Mouse (Mus musculus) forebrain, embryonic 16.5 days (tissue): ENCODE data around the gene Myo18a. TPM values are rescaled to one million over a fixed set of nuclear protein-coding genes. Genes with fewer than 3 reads are reported as not detected.

Experiments
- ATAC-seq: fragments of 200-750 bp; cut with Nextera tagmentation; 2 replicates; pipeline ENCODE4 v1.8.0; 2017; ENCODE audit warnings: mild to moderate bottlenecking, moderate library complexity
- H3K27ac ChIP-seq: fragments of 300-500 bp; sonication (generic); 2 replicates; pipeline ENCODE4 v1.5.1; 2014; ENCODE audit warnings: low read length, control low read depth
- H3K27me3 ChIP-seq: fragments of 300-500 bp; sonication (generic); replicated peaks from 2 replicates; pipeline ENCODE4 v1.6.1; 2014; ENCODE audit warnings: low read length; ENCODE audit not compliant: control insufficient read depth, insufficient read depth
- H3K36me3 ChIP-seq: fragments of 300-500 bp; sonication (generic); 2 replicates; pipeline ENCODE4 v1.6.1; 2014; ENCODE audit not compliant: control insufficient read depth, insufficient read depth
- H3K4me1 ChIP-seq: fragments of 300-500 bp; sonication (generic); replicated peaks from 2 replicates; pipeline ENCODE4 v1.6.1; 2014; ENCODE audit warnings: low read length; ENCODE audit not compliant: control insufficient read depth, insufficient read depth
- H3K4me2 ChIP-seq: fragments of 300-500 bp; sonication (generic); 2 replicates; pipeline ENCODE4 v1.6.1; 2014; ENCODE audit warnings: mild to moderate bottlenecking, low read length, control low read depth
- H3K4me3 ChIP-seq: fragments of 300-500 bp; sonication (generic); replicated peaks from 2 replicates; pipeline ENCODE4 v1.5.1; 2014; ENCODE audit warnings: mild to moderate bottlenecking, low read length, control low read depth
- H3K9ac ChIP-seq: fragments of 300-500 bp; sonication (generic); replicated peaks from 2 replicates; pipeline ENCODE4 v1.6.1; 2014; ENCODE audit warnings: low read depth, low read length, control low read depth
- H3K9me3 ChIP-seq: fragments of 300-500 bp; sonication (generic); 2 replicates; pipeline ENCODE4 v1.6.1; 2016; ENCODE audit warnings: low read length; ENCODE audit not compliant: control insufficient read depth
- WGBS: fragments of 180-500 bp; shearing (Covaris S2); extraction: QIAGEN DNeasy Blood & Tissue Kit; methylation state at CpG from one replicate; pipeline ENCODE4 v1.1.7; 2014; 5-methylcytosine and 5-hydroxymethylcytosine counted together
- polyA plus RNA-seq: library from polyadenylated mRNA; unstranded; fragments of >200 nt; fragmentation: Nextera tagmentation; extraction: Ambion mirVana; gene quantifications from 2 replicates; pipeline ENCODE4 v1.2.1, GENCODE M21; 2015

The Myo18a gene
- polyA plus RNA-seq, 1 experiment from 2014 or later: 54.8 TPM

DNA sequence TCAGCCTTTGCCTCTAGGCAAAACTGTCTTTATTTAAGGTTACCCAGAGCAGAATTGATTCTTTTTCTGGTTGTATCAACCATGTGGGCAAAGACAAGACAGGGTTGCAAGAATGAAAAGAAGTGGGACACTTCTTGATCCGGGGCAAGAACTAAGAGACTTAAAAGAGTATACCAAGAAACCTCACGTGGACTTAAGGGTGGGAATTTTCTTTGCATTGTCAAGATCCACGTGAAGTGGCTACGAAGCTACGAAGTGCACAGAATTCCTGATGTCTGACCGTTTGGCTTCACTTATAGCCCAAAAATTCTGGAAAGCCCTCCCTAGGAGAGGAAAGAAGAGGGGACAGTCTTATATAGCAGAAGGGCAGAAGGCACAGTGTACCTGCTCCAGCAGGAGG, 130.2 kb downstream of the Myo18a start:
- Histone ChIP-seq H3K27me3 (no peaks in the 10 kb centered on the region), H3K9ac (peak overlapping the region; percentile 51), H3K4me3 (peak overlapping the region; percentile 8; the same call in 1 of the 2 replicates), H3K36me3 (no peaks in the 10 kb centered on the region), H3K27ac (peak overlapping the region; percentile 93), H3K9me3 (no peaks in the 10 kb centered on the region), H3K4me1 (peaks cover 83% of the 10 kb centered on the region), H3K4me2 (peak overlapping the region; percentile 36)
- no peak for ATAC-seq
- 12% methylated on average over 6 of the region's 6 CpGs for WGBS

DNA sequence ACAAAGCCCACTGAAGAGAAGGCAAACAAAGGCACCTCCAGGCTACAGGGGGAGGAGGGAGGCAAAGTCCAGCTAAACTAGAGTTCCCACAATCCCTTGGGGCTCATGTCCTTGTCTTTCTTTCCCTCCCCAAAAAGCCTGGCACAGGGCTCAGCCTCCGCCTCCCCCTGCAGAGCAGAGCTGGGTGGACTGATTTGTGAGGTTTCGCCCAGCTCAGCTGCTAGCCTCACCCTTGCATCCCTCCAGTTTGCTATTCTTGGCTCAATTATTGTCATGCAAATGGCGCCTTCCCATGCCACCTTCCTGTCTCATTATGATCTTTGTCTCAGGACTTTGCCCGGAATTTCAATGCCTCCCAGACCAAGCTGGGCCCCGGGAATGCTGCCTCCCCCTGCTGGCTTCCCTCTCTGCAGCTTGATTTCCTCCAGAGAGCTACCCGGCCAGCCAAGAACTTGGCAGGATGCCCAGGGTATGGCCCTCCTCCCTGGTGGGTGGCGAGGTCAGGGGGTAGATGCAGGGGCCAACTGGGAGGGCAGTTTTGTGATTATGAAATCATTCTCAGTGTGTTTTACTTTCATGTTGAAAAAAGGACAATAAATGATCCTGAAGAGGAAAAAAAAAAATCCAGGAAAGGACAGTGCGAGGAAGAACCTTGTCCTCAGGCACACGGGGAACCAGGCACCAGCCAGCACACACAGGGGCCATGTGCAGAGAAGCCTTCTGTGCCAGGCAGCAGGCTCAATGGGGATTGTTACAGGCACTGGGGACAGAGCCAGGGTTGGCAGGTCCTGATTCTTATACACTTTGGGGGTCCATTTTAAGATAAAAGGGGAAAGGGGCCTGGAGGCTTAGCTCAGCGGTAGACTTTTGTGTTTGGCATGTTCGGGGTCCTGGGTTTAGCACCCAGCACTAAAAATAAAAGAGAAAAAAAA, 131.0 kb downstream of the Myo18a start, which contains the start of gene Pipox:
Gene Pipox, minus strand, starts transcription at position 310 of the 932 bp plus-strand sequence.
- peak within 1 kb of the TSS; percentile 8; the same call in 1 of the 2 replicates for H3K4me3 ChIP-seq
- WGBS: 1% methylated on average over 10 of the region's 11 CpGs
- peak within 1 kb of the TSS; percentile 36 for H3K4me2 ChIP-seq
- no peaks in the 10 kb centered on the region for H3K36me3 ChIP-seq
- no peaks in the 10 kb centered on the region for H3K9me3 ChIP-seq
- H3K27me3 ChIP-seq: no peaks in the 10 kb centered on the region
- peak; percentile 87 for ATAC-seq
- H3K27ac ChIP-seq: peak within 1 kb of the TSS; percentile 93
- H3K9ac ChIP-seq: peak within 1 kb of the TSS; percentile 51
- peaks cover 87% of the 10 kb centered on the region for H3K4me1 ChIP-seq

DNA sequence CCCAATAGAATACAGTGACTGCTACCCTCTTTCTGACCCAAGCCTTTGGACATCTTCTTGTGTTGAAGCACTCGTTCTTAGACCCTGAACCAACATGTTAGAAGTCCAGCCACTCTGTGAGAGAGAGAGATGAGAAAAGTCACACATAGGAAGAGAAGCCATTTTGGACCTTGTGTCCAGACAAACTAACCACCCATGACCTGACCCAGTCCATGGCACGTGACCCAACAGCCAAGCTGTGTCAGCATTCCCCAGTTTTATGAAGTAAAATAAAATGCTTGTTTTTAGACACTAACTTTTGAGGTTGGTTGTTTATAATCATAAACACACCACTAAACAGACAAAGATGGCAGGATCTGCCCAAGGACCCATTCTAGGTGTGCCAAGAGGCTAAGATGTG, 131.9 kb downstream of the Myo18a start:
- Histone ChIP-seq H3K27ac (peak overlapping the region; percentile 93), H3K4me1 (peaks cover 83% of the 10 kb centered on the region), H3K9me3 (no peaks in the 10 kb centered on the region), H3K9ac (no peak overlapping the region), H3K27me3 (no peaks in the 10 kb centered on the region), H3K4me3 (no peak overlapping the region), H3K36me3 (no peaks in the 10 kb centered on the region), H3K4me2 (no peak overlapping the region; the same call in 1 of the 2 replicates)
- ATAC-seq: no peak
- 49% methylated on average over 2 of the region's 2 CpGs for WGBS

DNA sequence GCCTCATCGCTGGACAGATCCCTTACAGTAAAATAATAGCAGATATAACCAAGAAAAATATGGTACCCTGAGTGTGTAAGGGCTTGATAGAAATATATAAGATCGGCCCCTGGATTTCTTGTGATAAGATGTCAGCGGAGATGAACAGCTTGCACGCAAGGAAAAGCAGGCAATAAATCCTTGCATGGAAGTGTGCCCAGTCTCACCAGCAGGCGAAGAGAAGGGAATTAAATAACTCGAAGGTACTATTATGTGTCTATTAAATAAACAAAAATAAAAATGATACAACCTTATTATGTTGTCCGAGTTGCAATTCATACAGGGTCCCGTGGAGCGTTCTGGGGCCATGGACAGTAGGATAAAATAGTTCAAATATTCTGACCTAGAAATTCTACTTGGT, 133.0 kb downstream of the Myo18a start:
- Histone ChIP-seq H3K27ac (peak overlapping the region; percentile 93), H3K4me3 (no peak overlapping the region), H3K27me3 (no peaks in the 10 kb centered on the region), H3K4me2 (peak overlapping the region; percentile 47), H3K9ac (no peak overlapping the region), H3K4me1 (peaks cover 77% of the 10 kb centered on the region), H3K36me3 (no peaks in the 10 kb centered on the region), H3K9me3 (no peaks in the 10 kb centered on the region)
- WGBS: 32% methylated on average over 9 of the region's 9 CpGs
- no peak for ATAC-seq

DNA sequence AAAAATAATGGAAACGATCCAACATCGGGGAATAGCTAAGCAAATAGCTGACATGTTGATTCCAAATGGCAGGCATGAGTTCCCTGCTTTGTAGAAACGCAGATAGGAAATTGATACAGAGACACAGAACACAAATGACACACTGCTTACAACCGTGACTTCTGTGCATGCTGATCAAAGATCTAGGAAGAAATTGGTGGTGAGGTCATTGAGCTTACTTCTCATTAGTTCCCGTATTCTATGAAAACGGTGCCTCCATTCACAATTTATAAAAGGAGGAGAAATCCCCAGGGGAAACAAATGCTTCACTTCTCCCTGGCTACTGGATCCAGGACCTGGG, 133.4 kb downstream of the Myo18a start:
- Histone ChIP-seq H3K4me2 (peak overlapping the region; percentile 47), H3K9ac (peak overlapping the region; percentile 48), H3K27ac (peak overlapping the region; percentile 93), H3K27me3 (no peaks in the 10 kb centered on the region), H3K4me3 (peak overlapping the region; percentile 18), H3K36me3 (no peaks in the 10 kb centered on the region), H3K4me1 (peaks cover 78% of the 10 kb centered on the region), H3K9me3 (no peaks in the 10 kb centered on the region)
- 3% methylated on average over 6 of the region's 6 CpGs for WGBS
- no peak for ATAC-seq

DNA sequence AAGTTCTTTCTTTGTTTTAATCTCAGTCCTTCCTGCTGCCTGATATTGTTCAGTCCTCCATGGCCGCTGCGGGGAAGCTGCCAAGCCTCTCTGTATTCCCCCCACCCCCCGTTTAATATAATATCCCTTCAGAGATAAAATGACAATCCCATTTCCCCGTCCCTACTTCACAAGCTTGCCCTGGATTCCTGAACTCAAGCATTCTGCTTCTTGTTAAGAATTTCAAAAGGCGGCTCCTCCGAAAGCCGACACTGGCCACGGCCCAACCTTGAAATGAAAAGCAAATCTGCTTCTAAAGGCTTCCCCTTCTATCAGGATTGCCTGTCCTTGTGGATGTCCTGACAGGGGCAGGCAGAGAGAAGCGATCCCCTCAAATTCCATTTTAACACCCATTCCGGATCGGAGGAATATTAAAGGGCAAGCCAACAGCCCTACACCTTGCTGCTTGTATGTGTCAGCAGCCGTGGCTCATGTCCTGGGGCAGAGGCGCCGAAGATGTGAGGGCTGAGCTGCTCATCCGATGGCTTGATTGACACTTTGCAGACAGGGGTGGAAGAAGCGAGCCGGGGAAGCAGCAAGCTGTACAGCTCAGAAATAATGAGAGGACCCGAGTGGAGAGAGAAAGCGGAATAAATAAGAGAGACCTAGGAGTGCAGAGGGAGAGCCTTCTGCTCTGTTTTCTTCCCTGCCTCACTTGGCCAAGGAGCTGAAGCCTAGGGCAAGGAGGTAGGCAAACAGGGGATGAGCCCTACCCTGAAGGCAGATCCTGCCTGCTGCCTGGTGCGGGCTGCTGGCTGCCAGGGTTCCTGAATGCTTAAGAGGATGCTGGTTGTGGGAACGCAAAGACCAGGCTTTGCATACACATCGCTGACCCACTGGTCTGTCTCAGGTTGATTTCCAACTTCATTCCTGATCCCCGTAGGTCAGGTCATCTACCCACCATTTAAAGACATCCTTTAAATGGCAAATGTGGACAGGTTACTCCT, 134.1 kb downstream of the Myo18a start:
- 5% methylated on average over 23 of the region's 23 CpGs for WGBS
- Histone ChIP-seq H3K9me3 (no peaks in the 10 kb centered on the region), H3K27me3 (no peaks in the 10 kb centered on the region), H3K27ac (peak overlapping the region; percentile 93), H3K4me3 (peak overlapping the region; percentile 18), H3K4me2 (peak overlapping the region; percentile 47), H3K36me3 (no peaks in the 10 kb centered on the region), H3K4me1 (peaks cover 80% of the 10 kb centered on the region), H3K9ac (peak overlapping the region; percentile 48)
- no peak for ATAC-seq

DNA sequence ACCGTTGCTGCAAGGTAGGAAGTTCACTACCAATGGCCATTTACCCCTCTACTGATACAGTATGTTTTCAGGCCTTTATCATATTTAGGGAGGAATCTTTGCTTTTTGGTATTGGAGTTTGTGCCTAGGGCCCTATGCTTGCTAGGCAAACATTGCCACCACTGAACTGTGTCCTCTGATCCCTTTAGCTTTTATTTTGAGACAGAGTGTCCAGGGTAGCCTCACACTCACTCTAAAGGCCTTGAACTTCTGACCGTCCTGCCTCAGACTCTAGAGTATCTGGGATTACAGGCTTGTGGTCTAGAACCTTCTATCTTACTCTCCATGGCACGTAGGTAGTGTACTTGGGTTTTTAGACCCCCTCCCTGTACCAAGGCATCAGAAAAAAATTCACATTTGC, 137.1 kb downstream of the Myo18a start:
- Histone ChIP-seq H3K4me2 (no peak overlapping the region), H3K4me3 (no peak overlapping the region), H3K9ac (no peak overlapping the region), H3K36me3 (no peaks in the 10 kb centered on the region), H3K9me3 (no peaks in the 10 kb centered on the region), H3K27me3 (no peaks in the 10 kb centered on the region), H3K4me1 (peaks cover 62% of the 10 kb centered on the region), H3K27ac (no peak overlapping the region)
- WGBS: 84% methylated on average over 3 of the region's 3 CpGs
- no peak for ATAC-seq

DNA sequence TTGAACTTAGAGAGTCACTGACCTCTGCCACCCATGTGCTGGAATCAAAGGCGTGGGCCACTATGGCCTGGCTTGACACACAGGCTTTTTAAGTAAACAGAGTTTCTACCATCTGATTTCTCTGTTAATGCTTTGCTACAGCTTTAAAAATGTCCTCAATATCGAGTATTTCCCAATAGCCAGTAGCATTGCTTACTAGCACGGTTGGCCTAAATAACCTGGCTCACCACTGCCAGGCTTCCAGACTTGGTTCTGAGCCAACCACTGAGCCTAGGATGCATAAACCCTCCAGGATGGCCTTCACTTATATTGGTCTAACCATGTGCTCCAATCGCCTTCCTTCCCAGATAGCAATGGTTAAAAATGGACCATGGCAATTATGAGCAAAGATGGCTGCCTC, 137.7 kb downstream of the Myo18a start:
- ATAC-seq: no peak
- Histone ChIP-seq H3K4me2 (no peak overlapping the region), H3K4me3 (no peak overlapping the region), H3K4me1 (peaks cover 57% of the 10 kb centered on the region), H3K36me3 (no peaks in the 10 kb centered on the region), H3K9me3 (no peaks in the 10 kb centered on the region), H3K27ac (no peak overlapping the region), H3K9ac (no peak overlapping the region), H3K27me3 (no peaks in the 10 kb centered on the region)
- WGBS: 84% methylated on average over 4 of the region's 4 CpGs

DNA sequence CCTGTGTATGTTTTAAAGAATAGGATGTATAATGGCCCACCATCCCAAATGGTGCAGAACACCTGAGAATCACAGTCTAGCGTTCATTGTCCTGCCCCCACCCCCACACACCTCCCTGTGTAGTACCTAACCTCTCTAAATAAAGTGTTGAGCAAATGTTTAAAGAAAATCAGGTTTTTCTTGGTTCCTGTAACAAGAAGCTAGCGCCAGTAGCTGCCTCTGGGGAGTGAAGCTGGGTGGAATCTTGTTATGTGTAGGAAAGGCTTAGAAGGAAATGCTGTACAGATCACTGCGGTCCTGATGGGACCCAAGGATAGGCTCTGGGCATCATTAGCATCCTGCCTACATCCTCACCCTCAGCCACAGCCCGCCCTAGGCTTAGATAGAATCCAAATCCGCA, 138.3 kb downstream of the Myo18a start:
- Histone ChIP-seq H3K9me3 (no peaks in the 10 kb centered on the region), H3K4me3 (no peak overlapping the region), H3K36me3 (no peaks in the 10 kb centered on the region), H3K4me2 (no peak overlapping the region), H3K4me1 (peaks cover 56% of the 10 kb centered on the region), H3K27ac (peak overlapping the region; percentile 64), H3K27me3 (no peaks in the 10 kb centered on the region), H3K9ac (0 out of 2 replicates have a peak overlapping the region, but pooled peaks have one; percentile 18)
- WGBS: 53% methylated on average over 5 of the region's 5 CpGs
- no peak for ATAC-seq
